ENCODE assay signal across 16 mouse cellular contexts in genomic region chr13:70656329-70656728, GRCm38 (mm10).
"Had no signal": no experiment of that assay in that cellular context is flagged by ENCODE, and none has a peak within 500 bp of the region (broad histone marks: within the 10 kb centered on the region; RNA-seq: fewer than 3 reads in every experiment).

No protein-coding gene starts in this region.

- H3K4me3 ChIP-seq: kidney, embryonic 15.5 days; left cerebral cortex, adult 2 months; limb, embryonic 12.5 days; megakaryocyte, embryonic 14.5 days; midbrain, embryonic 15.5 days; neural tube, embryonic 12.5 days had no signal

- H3K27me3 ChIP-seq: kidney, embryonic 15.5 days; limb, embryonic 12.5 days; megakaryocyte, embryonic 14.5 days; midbrain, embryonic 15.5 days; neural tube, embryonic 12.5 days had no signal

- H3K9ac ChIP-seq: kidney, embryonic 15.5 days; limb, embryonic 12.5 days; liver, embryonic 14.5 days; midbrain, embryonic 15.5 days; neural tube, embryonic 12.5 days had no signal

- H3K9me3 ChIP-seq: kidney, embryonic 15.5 days; limb, embryonic 12.5 days; megakaryocyte, embryonic 14.5 days; midbrain, embryonic 15.5 days; neural tube, embryonic 12.5 days had no signal

- ATAC-seq: hindbrain, embryonic 16.5 days; midbrain, embryonic 15.5 days had no signal

- H3K27ac ChIP-seq: kidney, embryonic 15.5 days; left cerebral cortex, adult 2 months; limb, embryonic 12.5 days; liver, embryonic 14.5 days; macrophage; midbrain, embryonic 15.5 days; neural tube, embryonic 12.5 days; stomach, postnatal 0 days had no signal

- DNase-seq: kidney, adult 2 months; kidney, postnatal 14 days; liver; right cerebral cortex, adult 18-20 months; right cerebral cortex, postnatal 25 days had no signal

- H3K4me1 ChIP-seq: midbrain, embryonic 15.5 days had no signal

- H3K36me3 ChIP-seq: kidney, embryonic 15.5 days; limb, embryonic 12.5 days; midbrain, embryonic 15.5 days; neural tube, embryonic 12.5 days had no signal

- H3K4me2 ChIP-seq: kidney, embryonic 15.5 days; limb, embryonic 12.5 days; midbrain, embryonic 11.5 days; midbrain, embryonic 15.5 days; neural tube, embryonic 12.5 days had no signal
